Mouse (Mus musculus) stomach, postnatal 0 days (tissue): ENCODE measurements at regions not wholly inside any gene's neighbourhood (a gene's known extent, or its start where the extent isn't known, plus 50 kb on each side); places are given as distances from the start of the nearest gene placed in this dataset.

Experiments used
- CTCF ChIP-seq: IDR thresholded peaks from 2 replicates; pipeline ENCODE4 v1.5.1; 2016; ENCODE audit warnings: antibody characterized with exemption, low read depth, mild to moderate bottlenecking, moderate library complexity
- EP300 ChIP-seq: optimal IDR thresholded peaks from 2 replicates; pipeline ENCODE3; 2016; ENCODE audit warnings: antibody characterized with exemption

GRCm38 (mm10) chr12:16118710-16119109 lies 302.0 kb upstream of the Trib2 start:
- TF ChIP-seq CTCF (no peak), EP300 (no peak)
